ENCODE assay signal across 33 mouse cellular contexts in genomic region chr14:41146922-41147321, GRCm38 (mm10). TPM values are rescaled to one million over a fixed set of nuclear protein-coding genes. Genes with fewer than 3 reads are reported as not detected.
"Had no signal": no experiment of that assay in that cellular context is flagged by ENCODE, and none has a peak within 500 bp of the region (broad histone marks: within the 10 kb centered on the region; RNA-seq: fewer than 3 reads in every experiment).

No protein-coding gene starts in this region.

- H3K9ac ChIP-seq: limb, embryonic 13.5 days; liver, embryonic 12.5 days; liver, embryonic 15.5 days; midbrain, embryonic 13.5 days had no signal

- H3K4me3 ChIP-seq: layer of hippocampus, adult 2 months; limb, embryonic 10.5 days; limb, embryonic 13.5 days; liver, embryonic 12.5 days; liver, embryonic 15.5 days; megakaryocyte, embryonic 14.5 days; midbrain, embryonic 10.5 days; midbrain, embryonic 13.5 days had no signal

- H3K9me3 ChIP-seq: limb, embryonic 10.5 days; limb, embryonic 13.5 days; liver, embryonic 12.5 days; liver, embryonic 15.5 days; megakaryocyte, embryonic 14.5 days; midbrain, embryonic 10.5 days; midbrain, embryonic 13.5 days had no signal

- DNase-seq: kidney, adult 2 months; kidney, postnatal 25 days; layer of hippocampus, adult 9-11 months; liver; right cerebral cortex, adult 18-20 months; right cerebral cortex, postnatal 14 days; right cerebral cortex, postnatal 4 days; thymus, adult 2 months; thymus, postnatal 14 days; thymus, postnatal 4 days had no signal

- H3K36me3 ChIP-seq: limb, embryonic 10.5 days; limb, embryonic 13.5 days; liver, embryonic 12.5 days; liver, embryonic 15.5 days; midbrain, embryonic 10.5 days; midbrain, embryonic 13.5 days had no signal

- H3K27ac ChIP-seq: hindbrain, postnatal 0 days; kidney, postnatal 0 days; layer of hippocampus, adult 2 months; limb, embryonic 10.5 days; limb, embryonic 13.5 days; liver, embryonic 12.5 days; liver, embryonic 15.5 days; macrophage; midbrain, embryonic 10.5 days; midbrain, embryonic 13.5 days; stomach, postnatal 0 days had no signal

- H3K27me3 ChIP-seq: limb, embryonic 13.5 days; liver, embryonic 12.5 days; liver, embryonic 15.5 days; megakaryocyte, embryonic 14.5 days; midbrain, embryonic 13.5 days had no signal

- H3K4me2 ChIP-seq: limb, embryonic 13.5 days; liver, embryonic 12.5 days; liver, embryonic 15.5 days; midbrain, embryonic 13.5 days had no signal

- H3K4me1 ChIP-seq: limb, embryonic 10.5 days; limb, embryonic 13.5 days; liver, embryonic 12.5 days; liver, embryonic 15.5 days; megakaryocyte, embryonic 14.5 days; midbrain, embryonic 10.5 days; midbrain, embryonic 13.5 days had no signal

- ATAC-seq: hindbrain, postnatal 0 days; inflammation-experienced regulatory T-cells, adult 6 months; intestine, postnatal 0 days; liver, embryonic 12.5 days; midbrain, embryonic 13.5 days had no signal

RNA-seq across cellular contexts. Expression of gene Mbl1, which starts 4.3 kb away (rescaled TPM):
- total RNA-seq: hindbrain, postnatal 0 days; layer of hippocampus, adult 2 months; layer of hippocampus, postnatal 25 days; left cerebral cortex, adult 18-20 months; left cerebral cortex, postnatal 25 days; midbrain, postnatal 0 days had no signal
- polyA plus RNA-seq: hindbrain, postnatal 0 days; inflammation-experienced regulatory T-cells, adult 6 months; intestine, postnatal 0 days; kidney, embryonic 14.5 days; kidney, postnatal 0 days; large intestine, adult 2 months; limb, embryonic 10.5 days; limb, embryonic 13.5 days; macrophage; midbrain, embryonic 10.5 days; midbrain, embryonic 13.5 days; midbrain, postnatal 0 days; neural tube, embryonic 11.5 days; neural tube, embryonic 14.5 days; stomach, embryonic 14.5 days; stomach, postnatal 0 days; thymus, adult 2 months had no signal

RNA-seq across cellular contexts. Expression of gene Sftpa1, which starts 15.3 kb away (rescaled TPM):
- total RNA-seq: hindbrain, postnatal 0 days; layer of hippocampus, adult 2 months; layer of hippocampus, postnatal 25 days; left cerebral cortex, adult 18-20 months; left cerebral cortex, postnatal 25 days; midbrain, postnatal 0 days had no signal
- polyA plus RNA-seq: hindbrain, postnatal 0 days; inflammation-experienced regulatory T-cells, adult 6 months; kidney, adult 2 months; kidney, embryonic 14.5 days; large intestine, adult 2 months; limb, embryonic 10.5 days; limb, embryonic 13.5 days; liver, embryonic 12.5 days; macrophage; midbrain, embryonic 10.5 days; midbrain, embryonic 13.5 days; midbrain, postnatal 0 days; neural tube, embryonic 11.5 days; neural tube, embryonic 14.5 days; stomach, embryonic 14.5 days; stomach, postnatal 0 days had no signal

RNA-seq across cellular contexts. Expression of gene Sftpd, which starts 38.0 kb away (rescaled TPM):
- total RNA-seq: hindbrain, postnatal 0 days; layer of hippocampus, adult 2 months; layer of hippocampus, postnatal 25 days; left cerebral cortex, adult 18-20 months; left cerebral cortex, postnatal 25 days; midbrain, postnatal 0 days had no signal
- polyA plus RNA-seq: hindbrain, postnatal 0 days; inflammation-experienced regulatory T-cells, adult 6 months; kidney, adult 2 months; kidney, embryonic 14.5 days; large intestine, adult 2 months; limb, embryonic 10.5 days; limb, embryonic 13.5 days; macrophage; midbrain, embryonic 10.5 days; midbrain, embryonic 13.5 days; neural tube, embryonic 11.5 days; neural tube, embryonic 14.5 days; stomach, embryonic 14.5 days had no signal

RNA-seq across cellular contexts. Expression of gene Mat1a, which starts 42.1 kb away (rescaled TPM):
- total RNA-seq: hindbrain, postnatal 0 days; layer of hippocampus, adult 2 months; layer of hippocampus, postnatal 25 days; left cerebral cortex, adult 18-20 months; left cerebral cortex, postnatal 25 days; midbrain, postnatal 0 days had no signal
- polyA plus RNA-seq: hindbrain, postnatal 0 days; inflammation-experienced regulatory T-cells, adult 6 months; kidney, embryonic 14.5 days; large intestine, adult 2 months; limb, embryonic 10.5 days; limb, embryonic 13.5 days; macrophage; midbrain, embryonic 10.5 days; midbrain, embryonic 13.5 days; midbrain, postnatal 0 days; neural tube, embryonic 11.5 days; neural tube, embryonic 14.5 days; stomach, embryonic 14.5 days had no signal
